Mouse (Mus musculus) liver, embryonic 16.5 days (tissue): ENCODE data around the gene Llgl2. TPM values are rescaled to one million over a fixed set of nuclear protein-coding genes. Genes with fewer than 3 reads are reported as not detected.

Experiments
- ATAC-seq: fragments of 200-750 bp; cut with Nextera tagmentation; 2 replicates; pipeline ENCODE4 v1.8.0; 2017; ENCODE audit warnings: low read depth, mild to moderate bottlenecking, moderate number of reproducible peaks, moderate library complexity
- H3K27ac ChIP-seq: fragments of 300-500 bp; sonication (generic); 2 replicates; pipeline ENCODE4 v1.5.1; 2014; ENCODE audit warnings: mild to moderate bottlenecking, low read length
- H3K27me3 ChIP-seq: fragments of 300-500 bp; sonication (generic); 2 replicates; pipeline ENCODE4 v1.6.1; 2014; ENCODE audit warnings: low read depth, low read length, mixed read lengths; ENCODE audit not compliant: control insufficient read depth, insufficient read depth
- H3K36me3 ChIP-seq: fragments of 300-500 bp; sonication (generic); 2 replicates; pipeline ENCODE4 v1.6.1; 2014; ENCODE audit warnings: mild to moderate bottlenecking; ENCODE audit not compliant: control insufficient read depth, insufficient read depth
- H3K4me1 ChIP-seq: fragments of 300-500 bp; sonication (generic); 2 replicates; pipeline ENCODE4 v1.6.1; 2014; ENCODE audit warnings: low read depth, low read length, mixed read lengths; ENCODE audit not compliant: control insufficient read depth
- H3K4me2 ChIP-seq: fragments of 300-500 bp; sonication (generic); 2 replicates; pipeline ENCODE4 v1.6.1; 2014; ENCODE audit warnings: low read depth, low read length, mixed read lengths
- H3K4me3 ChIP-seq: fragments of 300-500 bp; sonication (generic); 2 replicates; pipeline ENCODE4 v1.5.1; 2014; ENCODE audit warnings: low read depth, mild to moderate bottlenecking, low read length
- H3K9ac ChIP-seq: fragments of 300-500 bp; sonication (generic); 2 replicates; pipeline ENCODE4 v1.6.1; 2014; ENCODE audit warnings: low read depth, low read length
- H3K9me3 ChIP-seq: fragments of 300-500 bp; sonication (generic); replicated peaks from 2 replicates; pipeline ENCODE4 v1.6.1; 2016; ENCODE audit warnings: low read length; ENCODE audit not compliant: control insufficient read depth
- WGBS: fragments of 180-500 bp; shearing (Covaris S2); extraction: QIAGEN DNeasy Blood & Tissue Kit; methylation state at CpG from one replicate; pipeline ENCODE4 v1.1.7; 2014; ENCODE audit not compliant: insufficient replicate concordance; 5-methylcytosine and 5-hydroxymethylcytosine counted together
- polyA plus RNA-seq: library from polyadenylated mRNA; unstranded; fragments of >200 nt; fragmentation: Nextera tagmentation; extraction: Ambion mirVana; gene quantifications from 2 replicates; pipeline ENCODE4 v1.2.1, GENCODE M21; 2015

Gene Llgl2
- polyA plus RNA-seq: 14.4 and 15.6 TPM in 2 replicates

- under 1% methylated on average over 75 of the region's 87 CpGs for WGBS
- no peaks in the 10 kb centered on the region for H3K9me3 ChIP-seq
- peak within 1 kb of the TSS; percentile 79 for H3K9ac ChIP-seq
- peak within 1 kb of the TSS; percentile 69 for H3K27ac ChIP-seq
- peak within 1 kb of the TSS; percentile 89 for H3K4me2 ChIP-seq
- peak; percentile 97 for ATAC-seq
- H3K36me3 ChIP-seq: no peaks in the 10 kb centered on the region; the same call in 1 of the 2 replicates
- H3K27me3 ChIP-seq: no peaks in the 10 kb centered on the region
- H3K4me1 ChIP-seq: peaks cover 24% of the 10 kb centered on the region
- peak within 1 kb of the TSS; percentile 83 for H3K4me3 ChIP-seq
Observed at GRCm38 (mm10) chr11:115823774-115824740, at the start of gene Llgl2. Gene Llgl2, plus strand, starts transcription at chr11:115824049.

DNA sequence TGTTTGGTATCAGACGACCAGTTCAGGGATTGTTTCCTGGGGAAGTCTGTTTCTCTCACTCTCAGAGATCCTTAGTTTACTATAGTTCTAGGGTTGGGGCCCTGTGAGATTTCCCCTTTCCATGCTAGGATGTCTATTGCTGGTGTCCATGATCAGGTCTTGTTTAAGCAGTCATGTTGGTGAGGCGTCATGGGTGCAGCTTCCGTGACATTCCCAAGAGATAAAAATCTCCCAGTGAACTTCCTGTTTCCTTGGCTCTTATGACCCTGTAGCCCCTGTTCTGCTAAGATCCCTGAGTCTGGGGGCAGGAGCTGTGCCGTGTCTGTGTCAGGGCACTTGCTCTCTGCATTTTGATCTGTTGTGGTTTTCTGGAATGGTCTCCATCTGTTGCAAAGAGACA lies 49.2 kb upstream of the Llgl2 start:
- Histone ChIP-seq H3K4me1 (peaks cover 43% of the 10 kb centered on the region), H3K4me3 (no peak overlapping the region), H3K4me2 (no peak overlapping the region), H3K9me3 (no peaks in the 10 kb centered on the region), H3K27ac (no peak overlapping the region), H3K9ac (no peak overlapping the region), H3K36me3 (no peaks in the 10 kb centered on the region), H3K27me3 (no peaks in the 10 kb centered on the region)
- WGBS: 47% methylated on average over 4 of the region's 4 CpGs
- no peak for ATAC-seq

DNA sequence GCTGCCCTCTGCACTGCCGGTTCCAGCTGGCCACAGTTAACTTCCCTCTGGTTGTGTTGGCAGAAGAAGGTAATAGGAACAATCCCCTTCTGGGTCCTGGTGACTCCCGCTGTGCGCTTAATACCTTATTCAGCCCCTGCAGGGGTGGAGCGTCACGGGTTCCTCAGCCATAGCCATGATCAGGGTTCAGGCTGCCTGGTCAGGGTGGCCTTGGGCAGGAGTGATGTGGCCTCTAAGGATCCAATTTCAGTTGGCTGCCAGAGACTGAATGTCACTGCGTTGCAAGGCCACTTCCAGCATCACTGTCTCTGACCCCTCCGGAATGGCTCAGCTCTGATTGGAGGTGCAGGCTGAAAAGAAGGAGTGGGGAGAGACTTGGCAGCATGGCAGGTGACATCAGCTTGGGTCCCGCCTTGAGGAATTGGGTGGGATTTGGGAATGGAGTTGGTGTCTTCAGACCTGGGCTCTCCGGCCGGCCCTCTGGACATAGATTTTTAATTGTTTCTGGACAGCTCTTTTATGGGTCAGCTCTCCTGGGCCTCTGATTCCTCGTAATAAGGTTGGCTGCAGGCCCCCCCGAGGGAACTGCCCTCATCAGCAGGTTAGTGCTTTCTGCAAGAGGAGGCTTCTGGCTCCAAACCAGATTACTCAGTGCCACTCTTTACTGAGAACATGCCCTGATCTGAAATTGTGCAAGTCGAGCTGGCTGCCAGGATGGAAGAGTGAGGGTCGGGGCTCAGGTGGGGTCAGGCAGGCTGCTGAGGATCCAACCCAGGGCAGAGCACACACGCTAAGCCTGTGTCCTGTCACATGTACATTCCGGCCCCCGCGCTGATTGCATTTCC lies 47.8 kb upstream of the Llgl2 start:
- no peak for ATAC-seq
- no peak overlapping the region for H3K27ac ChIP-seq

GRCm38 (mm10) chr11:115776954-115777353 lies 46.9 kb upstream of the Llgl2 start:
- Histone ChIP-seq H3K9me3 (no peaks in the 10 kb centered on the region), H3K9ac (no peak overlapping the region), H3K4me1 (peaks cover 46% of the 10 kb centered on the region), H3K4me2 (no peak overlapping the region), H3K27me3 (no peaks in the 10 kb centered on the region), H3K36me3 (no peaks in the 10 kb centered on the region), H3K27ac (no peak overlapping the region), H3K4me3 (no peak overlapping the region)
- ATAC-seq: no peak
- 80% methylated on average over 9 of the region's 9 CpGs for WGBS

More for the DNA sequence above, 47.8 kb upstream of the Llgl2 start:
- Histone ChIP-seq H3K9ac (no peak overlapping the region), H3K9me3 (no peaks in the 10 kb centered on the region), H3K27me3 (no peaks in the 10 kb centered on the region), H3K4me2 (no peak overlapping the region), H3K36me3 (no peaks in the 10 kb centered on the region), H3K4me3 (no peak overlapping the region), H3K4me1 (peaks cover 43% of the 10 kb centered on the region)
- WGBS: 73% methylated on average over 18 of the region's 18 CpGs

DNA sequence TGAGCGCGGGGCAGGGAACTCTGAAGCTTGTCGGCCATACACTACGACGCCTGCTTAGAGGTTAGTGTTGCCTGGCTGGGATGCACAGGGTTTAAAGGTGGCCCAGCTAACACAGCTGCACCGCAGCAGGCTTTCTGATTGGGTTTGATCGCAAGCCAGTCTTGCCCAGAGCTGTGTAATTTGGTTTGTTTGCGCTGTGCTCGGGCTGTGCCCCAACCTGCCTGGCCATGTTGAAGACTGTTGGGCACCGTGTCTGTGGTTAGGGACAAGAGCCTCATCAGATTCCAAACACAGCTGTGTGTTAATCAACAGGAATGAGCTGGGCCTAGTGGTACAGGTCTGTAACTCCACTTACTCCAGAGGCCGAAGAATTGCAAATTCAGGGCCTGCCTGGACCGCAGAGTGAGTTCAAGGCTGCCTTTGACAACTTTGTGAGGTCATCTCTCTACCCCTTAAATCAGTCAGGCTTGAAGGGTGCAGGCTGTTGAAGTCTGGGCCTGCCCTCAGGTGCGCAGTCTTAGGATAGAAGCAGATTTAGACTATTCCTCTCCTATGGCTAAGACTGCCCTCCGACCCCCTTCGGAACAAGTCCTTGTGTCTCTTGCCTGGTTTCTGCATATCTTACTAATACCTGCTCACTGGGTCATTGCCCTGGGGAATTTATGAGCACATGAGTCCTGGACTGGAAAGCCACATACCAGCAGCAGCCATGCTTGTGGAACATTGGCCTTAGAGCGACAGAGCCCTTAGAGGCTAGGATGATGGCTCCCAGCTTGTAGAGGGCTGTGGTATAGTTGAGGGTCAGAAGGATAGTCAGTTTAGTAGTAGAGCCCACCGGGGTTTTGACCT lies 46.1 kb upstream of the Llgl2 start:
- ATAC-seq: no peak
- 88% methylated on average over 17 of the region's 17 CpGs for WGBS
- Histone ChIP-seq H3K36me3 (no peaks in the 10 kb centered on the region), H3K9me3 (no peaks in the 10 kb centered on the region), H3K4me1 (peaks cover 46% of the 10 kb centered on the region), H3K27ac (peak overlapping the region; percentile 49), H3K9ac (no peak overlapping the region), H3K4me3 (no peak overlapping the region), H3K27me3 (no peaks in the 10 kb centered on the region), H3K4me2 (no peak overlapping the region)

DNA sequence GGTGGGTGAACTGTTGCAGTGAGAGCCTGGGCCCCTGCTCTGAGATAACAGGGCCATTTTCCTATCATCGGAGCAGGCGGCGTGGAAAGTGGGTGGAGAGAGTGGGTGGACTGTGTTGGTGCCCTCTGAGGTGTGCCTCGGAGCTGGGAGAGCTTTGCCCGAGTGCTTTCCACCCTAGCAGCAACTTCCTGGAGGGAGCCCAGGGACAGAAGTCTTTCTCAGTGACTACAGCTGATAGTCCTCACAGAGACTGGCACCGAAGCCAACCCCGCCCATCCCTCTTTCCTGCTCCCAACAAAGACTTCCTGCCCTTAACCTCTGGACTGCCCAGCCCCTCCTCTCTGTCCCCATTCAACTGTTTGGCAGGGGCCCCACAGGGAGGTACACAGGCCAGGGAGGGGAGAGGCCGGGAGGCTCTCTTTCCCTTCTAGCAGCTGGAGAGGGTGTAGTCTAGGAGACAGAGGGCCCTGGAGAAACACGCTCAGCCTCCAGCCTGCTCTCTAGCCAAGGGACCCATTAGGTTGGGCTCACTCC lies 44.7 kb upstream of the Llgl2 start:
- H3K4me2 ChIP-seq: peak overlapping the region; percentile 77
- 4% methylated on average over 9 of the region's 9 CpGs for WGBS
- H3K27me3 ChIP-seq: no peaks in the 10 kb centered on the region
- peak; percentile 92 for ATAC-seq
- peak overlapping the region; percentile 49 for H3K4me3 ChIP-seq
- peaks cover 43% of the 10 kb centered on the region for H3K4me1 ChIP-seq
- H3K27ac ChIP-seq: peak overlapping the region; percentile 98
- H3K36me3 ChIP-seq: no peaks in the 10 kb centered on the region
- H3K9me3 ChIP-seq: no peaks in the 10 kb centered on the region
- peak overlapping the region; percentile 69 for H3K9ac ChIP-seq

- Histone ChIP-seq H3K9ac (peak overlapping the region; percentile 69; the same call in 1 of the 2 replicates), H3K27ac (peak overlapping the region; percentile 98), H3K4me1 (peaks cover 41% of the 10 kb centered on the region), H3K36me3 (no peaks in the 10 kb centered on the region), H3K27me3 (no peaks in the 10 kb centered on the region), H3K4me3 (no peak overlapping the region; the same call in 1 of the 2 replicates), H3K4me2 (peak overlapping the region; percentile 77), H3K9me3 (no peaks in the 10 kb centered on the region)
- ATAC-seq: no peak
- 46% methylated on average over 20 of the region's 20 CpGs for WGBS
Observed at GRCm38 (mm10) chr11:115780141-115781070, 43.4 kb upstream of the Llgl2 start.
